Mouse (Mus musculus) midbrain, embryonic 12.5 days (tissue): ENCODE data around the gene Atg9a. TPM values are rescaled to one million over a fixed set of nuclear protein-coding genes. Genes with fewer than 3 reads are reported as not detected.

Experiments used
- ATAC-seq: fragments of 200-750 bp; cut with Nextera tagmentation; 2 replicates; pipeline ENCODE4 v1.8.0; 2017; ENCODE audit warnings: low read depth, moderate TSS enrichment, moderate library complexity; ENCODE audit not compliant: low FRiP score
- H3K27ac ChIP-seq: fragments of 300-500 bp; sonication (generic); replicated peaks from 2 replicates; pipeline ENCODE4 v1.5.1; 2016; ENCODE audit warnings: mild to moderate bottlenecking
- H3K27me3 ChIP-seq: fragments of 300-500 bp; sonication (generic); 2 replicates; pipeline ENCODE4 v1.6.1; 2016; ENCODE audit warnings: mild to moderate bottlenecking
- H3K36me3 ChIP-seq: fragments of 300-500 bp; sonication (generic); 2 replicates; pipeline ENCODE4 v1.6.1; 2016
- H3K4me1 ChIP-seq: fragments of 300-500 bp; sonication (generic); 2 replicates; pipeline ENCODE4 v1.6.1; 2016
- H3K4me2 ChIP-seq: fragments of 300-500 bp; sonication (generic); replicated peaks from 2 replicates; pipeline ENCODE4 v1.6.1; 2016; ENCODE audit warnings: mild to moderate bottlenecking, moderate library complexity
- H3K4me3 ChIP-seq: fragments of 300-500 bp; sonication (generic); 2 replicates; pipeline ENCODE4 v1.5.1; 2016; ENCODE audit warnings: mild to moderate bottlenecking
- H3K9ac ChIP-seq: fragments of 300-500 bp; sonication (generic); replicated peaks from 2 replicates; pipeline ENCODE4 v1.6.1; 2016; ENCODE audit warnings: mild to moderate bottlenecking, moderate library complexity
- H3K9me3 ChIP-seq: fragments of 300-500 bp; sonication (generic); 2 replicates; pipeline ENCODE4 v1.6.1; 2016; ENCODE audit warnings: mild to moderate bottlenecking
- WGBS: fragments of 180-500 bp; shearing (Covaris S2); methylation state at CpG from one replicate; pipeline ENCODE4 v1.1.7; 2016; 5-methylcytosine and 5-hydroxymethylcytosine counted together
- polyA plus RNA-seq: library from polyadenylated mRNA; unstranded; fragments of >200 nt; fragmentation: Nextera tagmentation; extraction: Ambion mirVana; gene quantifications from 2 replicates; pipeline ENCODE4 v1.2.1, GENCODE M21; 2016

Gene Atg9a
- polyA plus RNA-seq, 1 experiment from 2014 or later = 35.5 TPM

DNA sequence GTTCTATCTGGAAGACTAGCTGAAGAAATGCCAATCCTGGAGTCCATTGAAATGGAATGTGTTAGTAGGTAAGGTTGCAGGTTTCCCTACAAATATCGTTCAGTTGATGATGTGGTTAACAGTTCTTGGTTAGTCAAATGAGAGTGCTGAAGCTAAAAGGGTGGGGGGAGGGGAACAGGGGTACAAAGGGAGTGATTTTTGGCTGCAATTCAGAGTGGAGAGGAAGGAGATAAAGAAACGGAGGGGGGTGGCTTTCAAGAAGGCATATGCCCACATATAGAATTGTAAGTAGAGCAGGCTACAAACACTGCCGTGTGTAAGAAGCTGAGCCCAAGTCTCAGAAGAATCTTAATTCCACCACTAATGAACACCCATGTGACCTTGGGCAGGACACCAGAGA is 33.5 kb upstream of the Atg9a start:
- Histone ChIP-seq H3K9me3 (no peaks in the 10 kb centered on the region), H3K36me3 (no peaks in the 10 kb centered on the region), H3K27ac (no peak overlapping the region), H3K4me1 (no peaks in the 10 kb centered on the region), H3K9ac (no peak overlapping the region), H3K27me3 (peaks cover 53% of the 10 kb centered on the region), H3K4me2 (no peak overlapping the region), H3K4me3 (no peak overlapping the region)
- 70% methylated on average over 3 of the region's 3 CpGs for WGBS
- no peak for ATAC-seq

DNA sequence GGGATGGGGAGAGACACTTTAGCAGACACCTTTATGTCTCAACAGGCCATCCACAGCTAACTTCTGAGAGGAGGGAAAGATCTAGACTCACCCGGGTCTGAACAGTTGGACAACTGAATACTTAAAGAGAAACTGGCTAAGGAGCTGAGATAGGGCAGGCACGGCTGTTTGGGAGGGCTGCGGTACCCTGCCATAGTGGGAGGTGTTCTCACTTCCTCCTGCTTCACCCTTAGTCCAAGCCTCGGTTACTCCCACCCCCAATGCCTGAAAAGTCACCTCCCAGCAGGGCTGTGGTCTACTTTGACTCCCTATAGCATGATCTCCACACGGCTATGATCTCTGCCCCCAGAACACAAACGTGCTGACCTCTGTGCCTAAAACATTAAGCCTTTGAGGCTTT is 31.5 kb upstream of the Atg9a start:
- Histone ChIP-seq H3K36me3 (no peaks in the 10 kb centered on the region), H3K9me3 (no peaks in the 10 kb centered on the region), H3K4me2 (no peak overlapping the region), H3K4me3 (no peak overlapping the region), H3K4me1 (peaks cover 13% of the 10 kb centered on the region), H3K27me3 (peaks cover 67% of the 10 kb centered on the region), H3K27ac (no peak overlapping the region), H3K9ac (no peak overlapping the region)
- no peak for ATAC-seq
- WGBS = 76% methylated on average over 6 of the region's 6 CpGs

DNA sequence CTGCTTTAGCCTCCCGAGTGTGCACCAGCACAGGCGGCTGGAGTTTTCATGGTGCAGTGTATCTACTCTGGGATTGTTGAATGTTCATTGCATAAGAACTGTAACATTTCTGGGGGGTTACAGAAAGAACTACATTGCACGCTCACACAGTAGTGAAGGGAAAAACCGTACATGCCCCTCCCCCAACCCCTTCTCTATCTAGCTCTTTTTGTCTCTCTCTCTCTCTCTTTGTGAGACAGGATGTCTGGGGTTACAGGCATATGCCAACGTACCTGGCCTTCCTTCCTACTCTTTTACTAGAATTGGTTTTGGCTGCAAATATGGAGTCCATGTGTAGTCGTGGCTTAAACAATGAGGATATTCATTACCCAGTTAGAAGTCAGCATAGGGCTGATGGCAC is 30.9 kb upstream of the Atg9a start:
- Histone ChIP-seq H3K9ac (no peak overlapping the region), H3K4me3 (no peak overlapping the region), H3K27ac (no peak overlapping the region), H3K27me3 (peaks cover 73% of the 10 kb centered on the region), H3K4me2 (no peak overlapping the region), H3K4me1 (peaks cover 19% of the 10 kb centered on the region), H3K36me3 (no peaks in the 10 kb centered on the region), H3K9me3 (no peaks in the 10 kb centered on the region)
- WGBS = 90% methylated on average over 6 of the region's 6 CpGs
- ATAC-seq = no peak

DNA sequence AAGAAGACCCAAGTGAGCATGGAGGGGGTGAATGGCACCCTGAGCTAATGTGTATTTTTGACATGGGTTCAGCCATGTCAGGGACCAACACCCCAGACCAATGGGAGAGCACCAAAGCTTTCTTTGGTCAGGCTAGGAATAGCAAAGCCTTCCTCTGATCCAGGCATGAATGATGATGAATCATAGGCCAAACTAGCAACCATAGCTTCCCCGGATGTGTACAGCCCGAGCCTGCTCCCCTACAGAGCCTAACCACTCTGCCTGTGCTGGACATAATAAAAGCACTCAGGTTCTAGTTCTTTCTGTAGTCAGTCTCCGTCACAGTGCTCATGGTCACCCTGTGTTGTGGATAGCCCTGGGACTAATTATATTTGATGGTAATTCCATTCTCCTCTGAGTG is 29.5 kb upstream of the Atg9a start:
- Histone ChIP-seq H3K4me2 (no peak overlapping the region), H3K9ac (no peak overlapping the region), H3K27ac (no peak overlapping the region), H3K36me3 (no peaks in the 10 kb centered on the region), H3K4me1 (peaks cover 20% of the 10 kb centered on the region), H3K9me3 (no peaks in the 10 kb centered on the region), H3K4me3 (no peak overlapping the region), H3K27me3 (peaks cover 79% of the 10 kb centered on the region)
- ATAC-seq = no peak
- WGBS = 78% methylated on average over 3 of the region's 3 CpGs

DNA sequence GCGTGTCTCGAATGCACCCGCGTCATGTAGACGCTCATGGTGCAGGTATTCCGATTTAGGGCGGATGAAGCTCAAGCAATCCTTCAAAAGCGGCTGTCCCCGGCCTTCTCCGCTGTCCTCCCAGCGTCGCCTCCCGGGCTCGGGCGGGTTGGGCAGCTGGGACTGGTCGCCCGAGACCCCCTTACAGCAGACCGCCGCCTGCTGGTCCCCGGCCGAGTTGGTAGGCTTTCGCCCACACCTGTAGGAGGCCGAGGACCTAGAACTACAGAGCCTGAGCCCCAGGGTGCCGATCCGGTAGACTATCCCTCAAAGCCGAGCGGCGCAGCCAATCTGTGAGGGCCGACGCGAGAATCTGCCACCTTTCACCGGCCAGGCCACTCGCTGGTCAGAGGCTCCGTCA is 27.5 kb upstream of the Atg9a start, which contains the start of gene Tuba4a:
TSS of gene Tuba4a (minus strand) at position 335 of the 400 bp plus-strand sequence.
- peaks cover 20% of the 10 kb centered on the region for H3K4me1 ChIP-seq
- ATAC-seq = 0 out of 2 replicates have a peak, but pooled peaks have one; percentile 44
- peaks cover 81% of the 10 kb centered on the region for H3K27me3 ChIP-seq
- 1% methylated on average over 34 of the region's 34 CpGs for WGBS
- H3K36me3 ChIP-seq = peaks cover 15% of the 10 kb centered on the region
- H3K27ac ChIP-seq = no peak within 1 kb of the TSS
- H3K9me3 ChIP-seq = no peaks in the 10 kb centered on the region
- H3K9ac ChIP-seq = peak within 1 kb of the TSS; percentile 60
- H3K4me3 ChIP-seq = peak within 1 kb of the TSS; percentile 52
- peak within 1 kb of the TSS; percentile 86 for H3K4me2 ChIP-seq

DNA sequence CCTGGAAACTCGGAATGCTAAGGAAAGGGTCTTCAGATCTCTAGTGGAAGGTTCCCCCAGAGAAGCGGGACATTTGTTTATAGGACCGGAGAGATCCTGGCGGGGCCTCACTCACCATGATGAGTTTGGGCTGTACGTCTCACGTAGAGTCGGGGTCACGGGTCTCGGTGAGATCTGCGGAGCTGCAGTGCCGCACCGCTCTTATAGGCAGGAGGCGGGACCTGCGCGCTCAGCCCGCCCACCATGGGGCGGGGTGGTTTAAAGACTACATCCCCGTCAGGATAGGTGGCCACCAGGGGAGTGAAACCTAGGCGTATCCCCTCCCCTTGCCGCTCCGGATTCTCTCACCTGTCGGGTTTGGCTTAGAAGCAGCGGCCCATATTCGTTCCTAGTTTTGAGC is 27.1 kb upstream of the Atg9a start:
- Histone ChIP-seq H3K4me1 (peaks cover 20% of the 10 kb centered on the region), H3K9ac (peak overlapping the region; percentile 60), H3K27ac (no peak overlapping the region), H3K36me3 (peaks cover 19% of the 10 kb centered on the region), H3K4me3 (peak overlapping the region; percentile 52), H3K4me2 (peak overlapping the region; percentile 86), H3K27me3 (peaks cover 81% of the 10 kb centered on the region), H3K9me3 (no peaks in the 10 kb centered on the region)
- peak; percentile 87 for ATAC-seq
- WGBS = under 1% methylated on average over 24 of the region's 24 CpGs

DNA sequence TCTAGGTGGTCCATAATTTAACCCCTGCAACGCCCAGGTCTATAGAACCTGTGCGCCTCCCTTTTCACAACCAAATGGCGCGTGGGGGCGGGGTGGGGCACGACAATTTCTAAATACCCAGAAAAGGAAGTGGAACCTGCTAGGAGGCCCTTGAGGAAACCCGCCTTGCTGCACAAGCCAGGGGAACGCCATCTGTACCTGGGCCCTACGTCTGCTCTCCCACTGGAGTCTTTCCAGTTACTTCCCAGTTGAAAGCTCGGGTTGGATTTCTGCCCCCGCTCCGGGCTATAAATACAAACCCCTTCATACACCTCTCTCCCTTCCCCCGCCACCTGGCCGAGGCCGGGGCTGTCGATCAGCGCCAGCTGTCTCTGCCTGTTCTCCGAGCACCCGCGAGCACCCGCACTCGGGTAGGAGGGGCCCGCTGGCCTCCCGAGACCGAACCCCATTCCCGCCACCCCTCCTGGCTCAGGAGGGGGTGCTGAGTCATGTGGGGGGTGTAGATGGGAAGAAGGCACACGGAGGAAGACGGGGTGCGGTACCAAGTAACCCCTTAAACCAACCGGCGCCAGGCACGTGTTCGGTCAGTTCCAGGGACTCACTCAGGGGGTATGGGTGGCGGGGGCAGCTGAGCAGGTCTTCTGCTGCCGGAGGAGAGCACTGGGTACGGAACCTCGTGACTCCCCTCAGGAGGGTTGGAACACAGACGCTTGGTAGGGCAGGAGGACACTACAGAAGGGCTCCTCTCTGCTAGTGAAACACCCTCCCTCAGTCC is 26.4 kb upstream of the Atg9a start:
- peak overlapping the region; percentile 50; the same call in 1 of the 2 replicates for H3K9ac ChIP-seq
- H3K4me2 ChIP-seq = peak overlapping the region; percentile 86
- H3K4me3 ChIP-seq = peak overlapping the region; percentile 52
- WGBS = 3% methylated on average over 38 of the region's 38 CpGs
- ATAC-seq = peak; percentile 68; the same call in 1 of the 2 replicates
- H3K9me3 ChIP-seq = no peaks in the 10 kb centered on the region
- peaks cover 77% of the 10 kb centered on the region for H3K27me3 ChIP-seq
- H3K27ac ChIP-seq = no peak overlapping the region
- H3K36me3 ChIP-seq = peaks cover 26% of the 10 kb centered on the region
- H3K4me1 ChIP-seq = peaks cover 20% of the 10 kb centered on the region

DNA sequence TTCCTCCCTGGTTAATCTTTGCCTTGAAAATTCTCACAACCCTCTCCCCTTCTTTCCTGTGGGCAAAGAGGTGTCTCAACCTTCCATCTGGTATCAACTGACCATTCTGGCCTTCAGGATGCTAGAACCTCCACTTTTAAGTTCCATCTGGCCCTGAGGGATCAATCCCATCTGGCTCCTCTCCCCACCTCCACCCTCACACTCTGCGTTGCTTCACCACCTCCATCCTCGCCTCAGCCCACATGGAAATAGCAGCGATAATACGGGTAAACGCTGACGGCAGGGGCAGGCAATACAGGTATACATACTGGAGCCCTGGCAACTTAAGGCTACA is 25.9 kb upstream of the Atg9a start:
- H3K9ac ChIP-seq = no peak overlapping the region
- H3K27me3 ChIP-seq = peaks cover 73% of the 10 kb centered on the region
- no peak overlapping the region for H3K27ac ChIP-seq
- no peaks in the 10 kb centered on the region for H3K9me3 ChIP-seq
- no peak for ATAC-seq
- H3K4me2 ChIP-seq = no peak overlapping the region
- peaks cover 31% of the 10 kb centered on the region for H3K36me3 ChIP-seq
- peak overlapping the region; percentile 52; the same call in 1 of the 2 replicates for H3K4me3 ChIP-seq
- whole genome bisulfite sequencing = 6% methylated on average over 6 of the region's 6 CpGs
- peaks cover 22% of the 10 kb centered on the region for H3K4me1 ChIP-seq

DNA sequence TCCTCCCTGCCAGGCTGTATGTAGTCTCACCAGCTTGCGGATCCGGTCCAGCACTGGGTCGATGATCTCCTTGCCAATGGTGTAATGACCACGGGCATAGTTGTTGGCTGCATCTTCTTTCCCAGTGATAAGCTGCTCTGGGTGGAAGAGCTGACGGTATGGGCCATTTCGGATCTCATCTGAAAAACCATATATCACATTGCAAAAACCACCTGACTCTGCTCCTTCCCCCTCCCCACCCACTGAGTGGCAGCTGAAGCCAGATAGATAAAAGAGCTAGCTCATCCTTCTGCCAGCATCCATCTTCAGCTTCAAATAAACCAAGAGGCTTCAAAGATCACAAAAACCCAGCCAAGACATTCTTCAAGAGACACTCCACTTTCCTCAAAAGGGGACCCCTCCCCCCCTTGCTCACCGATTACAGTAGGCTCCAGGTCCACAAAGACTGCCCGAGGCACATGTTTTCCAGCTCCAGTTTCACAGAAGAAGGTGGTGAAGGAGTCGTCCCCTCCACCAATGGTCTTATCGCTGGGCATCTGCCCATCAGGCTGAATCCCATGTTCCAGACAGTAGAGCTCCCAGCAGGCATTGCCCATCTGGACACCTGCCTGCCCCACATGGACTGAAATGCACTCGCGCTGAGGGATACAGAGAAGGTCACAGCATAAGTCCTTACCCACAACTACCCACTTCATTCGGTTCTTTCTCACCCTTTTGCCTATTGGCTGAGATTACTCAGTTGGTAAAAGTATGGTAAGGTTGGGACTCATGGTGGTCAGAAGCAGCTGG is 25.0 kb upstream of the Atg9a start:
- Histone ChIP-seq H3K36me3 (peaks cover 39% of the 10 kb centered on the region), H3K27ac (no peak overlapping the region), H3K4me2 (no peak overlapping the region), H3K4me1 (peaks cover 30% of the 10 kb centered on the region), H3K9me3 (no peaks in the 10 kb centered on the region), H3K4me3 (no peak overlapping the region), H3K9ac (no peak overlapping the region), H3K27me3 (peaks cover 65% of the 10 kb centered on the region)
- 84% methylated on average over 13 of the region's 13 CpGs for WGBS
- no peak for ATAC-seq

DNA sequence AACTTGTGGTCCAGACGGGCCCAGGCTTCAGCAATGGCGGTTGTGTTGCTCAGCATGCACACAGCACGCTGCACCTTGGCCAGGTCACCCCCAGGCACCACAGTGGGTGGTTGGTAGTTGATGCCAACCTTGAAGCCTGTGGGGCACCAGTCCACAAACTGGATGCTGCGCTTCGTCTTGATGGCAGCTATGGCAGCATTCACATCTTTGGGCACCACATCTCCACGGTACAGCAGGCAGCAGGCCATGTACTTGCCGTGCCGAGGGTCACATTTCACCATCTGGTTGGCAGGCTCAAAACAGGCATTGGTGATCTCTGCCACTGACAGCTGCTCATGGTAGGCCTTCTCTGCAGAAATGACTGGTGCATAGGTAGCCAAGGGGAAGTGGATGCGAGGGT is 23.8 kb upstream of the Atg9a start:
- H3K4me2 ChIP-seq = no peak overlapping the region
- H3K27ac ChIP-seq = no peak overlapping the region
- WGBS = 98% methylated on average over 9 of the region's 9 CpGs
- H3K9ac ChIP-seq = no peak overlapping the region
- no peak overlapping the region for H3K4me3 ChIP-seq
- H3K4me1 ChIP-seq = peaks cover 39% of the 10 kb centered on the region
- peaks cover 43% of the 10 kb centered on the region for H3K36me3 ChIP-seq
- no peak for ATAC-seq
- no peaks in the 10 kb centered on the region for H3K9me3 ChIP-seq
- peaks cover 53% of the 10 kb centered on the region for H3K27me3 ChIP-seq

DNA sequence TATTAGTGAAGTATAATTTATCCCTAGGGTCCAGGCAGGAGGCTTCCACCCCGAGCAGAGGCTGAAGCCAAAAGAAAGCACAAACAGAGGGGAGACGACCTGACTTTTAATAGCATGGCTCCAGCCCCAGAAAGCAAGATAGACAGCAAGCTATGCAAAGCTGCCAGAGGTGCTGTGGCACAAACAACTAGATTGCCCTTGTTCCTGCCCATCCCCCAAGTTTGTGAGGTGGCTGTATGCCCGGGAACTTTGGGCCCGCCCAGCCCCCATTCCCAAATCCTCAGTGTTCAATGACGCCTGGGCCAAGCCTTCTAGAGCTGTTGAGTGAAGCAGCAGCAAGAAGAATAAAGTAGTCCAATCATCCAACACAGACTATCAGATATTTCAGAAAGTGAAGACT is 22.9 kb upstream of the Atg9a start:
- 77% methylated on average over 5 of the region's 5 CpGs for WGBS
- no peak for ATAC-seq
- Histone ChIP-seq H3K36me3 (peaks cover 43% of the 10 kb centered on the region), H3K27me3 (peaks cover 44% of the 10 kb centered on the region), H3K9me3 (no peaks in the 10 kb centered on the region), H3K9ac (no peak overlapping the region), H3K4me3 (no peak overlapping the region), H3K27ac (no peak overlapping the region), H3K4me2 (no peak overlapping the region), H3K4me1 (peaks cover 45% of the 10 kb centered on the region)

DNA sequence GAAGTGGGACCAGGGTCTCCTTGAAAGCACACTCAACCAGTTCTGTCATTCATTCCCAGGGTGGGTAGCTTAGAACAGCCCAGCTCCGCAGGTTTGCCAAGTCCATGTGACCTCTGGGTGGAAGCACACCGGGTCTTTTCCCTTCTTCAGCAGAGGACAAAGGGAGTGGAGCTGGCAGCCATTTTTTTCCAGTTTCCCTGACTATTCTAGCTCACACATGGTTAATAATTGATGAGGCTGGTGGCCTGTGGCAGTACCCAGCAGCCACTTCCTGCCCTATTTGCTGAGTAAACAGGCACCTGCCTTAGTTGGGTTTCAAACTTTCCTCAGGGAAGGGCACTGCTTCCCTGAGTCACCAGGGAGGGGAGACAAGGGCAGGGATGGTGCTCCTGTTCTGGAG is 22.4 kb upstream of the Atg9a start:
- Histone ChIP-seq H3K4me2 (no peak overlapping the region), H3K4me3 (no peak overlapping the region), H3K9me3 (no peaks in the 10 kb centered on the region), H3K36me3 (peaks cover 43% of the 10 kb centered on the region), H3K9ac (no peak overlapping the region), H3K4me1 (peaks cover 45% of the 10 kb centered on the region), H3K27ac (no peak overlapping the region), H3K27me3 (peaks cover 43% of the 10 kb centered on the region)
- 83% methylated on average over 2 of the region's 2 CpGs for WGBS
- ATAC-seq = no peak
